Mouse (Mus musculus): ENCODE measurements around the gene Dbf4.

The Dbf4 gene

DNA sequence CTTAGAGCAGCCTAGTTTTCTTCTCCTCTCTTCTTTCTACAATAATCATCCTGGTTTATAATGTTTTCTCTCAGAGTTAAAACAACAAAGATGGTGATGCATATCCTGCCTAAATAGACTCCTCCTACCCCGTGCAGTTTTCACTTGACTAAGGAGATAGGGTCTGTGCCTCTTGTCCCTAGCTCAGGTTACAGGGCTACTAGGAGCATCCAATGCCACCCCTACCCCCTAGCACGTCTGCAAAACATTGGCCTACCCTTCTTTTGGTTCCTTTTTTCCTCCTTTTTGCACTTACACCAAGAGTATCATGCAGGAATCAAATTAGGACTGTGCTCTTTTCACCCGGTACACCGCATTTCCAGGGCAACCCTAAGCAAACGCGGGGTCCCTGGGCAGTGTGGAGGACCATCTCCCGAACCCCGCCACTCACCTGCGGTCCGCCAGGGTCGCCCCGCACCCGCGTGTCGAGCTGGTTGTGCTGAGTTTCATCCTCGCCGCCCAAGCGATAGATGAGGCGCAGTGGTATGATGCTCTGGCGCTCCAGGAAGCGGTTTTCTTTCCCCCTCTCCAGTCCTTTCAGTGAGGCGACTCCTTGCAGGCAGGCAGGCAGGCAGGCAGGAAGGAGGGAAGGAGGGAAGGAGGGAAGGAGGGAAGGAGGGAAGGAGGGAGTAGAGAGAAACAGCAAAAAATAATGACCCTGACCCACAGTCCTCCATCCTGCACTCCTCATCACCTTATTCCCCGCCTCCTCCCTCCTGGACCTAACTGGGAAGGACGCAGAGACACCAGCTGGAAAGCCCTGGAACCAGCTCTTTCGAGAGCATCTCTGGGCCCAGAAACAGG, 55.5 kb downstream of the Dbf4 start:
- no peak for DNase-seq (ENCODE audit: low spot score in 2 of 2)

DNA sequence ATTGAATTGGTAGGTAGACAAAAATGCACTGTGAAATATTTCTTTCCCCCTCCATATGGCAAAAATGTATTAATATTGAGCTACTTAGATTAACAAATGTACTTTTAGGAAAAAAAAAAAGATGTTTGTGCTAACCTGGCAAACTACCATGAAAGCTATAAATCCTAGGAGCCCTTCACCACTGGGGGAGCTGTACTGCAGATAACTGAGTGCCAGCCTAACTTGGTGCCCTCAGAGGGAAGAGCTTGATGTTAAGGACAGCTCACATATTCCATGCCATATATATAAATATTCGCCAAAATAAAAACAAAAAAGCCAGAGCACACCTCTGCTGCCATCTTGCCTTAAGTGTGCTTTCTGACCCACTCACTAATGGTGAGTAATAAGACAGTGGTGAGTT, 60.2 kb downstream of the Dbf4 start:
- no peak for DNase-seq (ENCODE audit: low spot score in 2 of 2)

DNA sequence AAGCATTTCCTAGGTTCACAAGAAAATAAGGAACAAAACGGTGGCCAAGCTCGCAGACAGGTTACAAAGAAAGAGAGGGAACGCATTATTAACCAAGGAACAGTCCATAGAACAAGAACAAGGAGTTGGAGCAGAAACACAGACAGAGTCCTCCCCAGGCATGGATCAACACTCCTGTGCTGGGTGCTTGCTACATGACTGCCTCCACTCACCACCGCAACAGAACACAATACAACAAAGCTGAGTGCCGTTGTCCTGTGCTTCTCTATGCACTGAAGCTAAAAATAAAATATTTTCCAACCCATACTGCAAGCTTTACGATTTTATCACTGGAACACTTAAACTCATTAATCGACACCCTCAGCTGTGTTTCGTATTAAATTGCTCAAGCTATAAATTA, 64.8 kb downstream of the Dbf4 start:
- DNase-seq (ENCODE audit: low spot score in 2 of 2), result no peak

DNA sequence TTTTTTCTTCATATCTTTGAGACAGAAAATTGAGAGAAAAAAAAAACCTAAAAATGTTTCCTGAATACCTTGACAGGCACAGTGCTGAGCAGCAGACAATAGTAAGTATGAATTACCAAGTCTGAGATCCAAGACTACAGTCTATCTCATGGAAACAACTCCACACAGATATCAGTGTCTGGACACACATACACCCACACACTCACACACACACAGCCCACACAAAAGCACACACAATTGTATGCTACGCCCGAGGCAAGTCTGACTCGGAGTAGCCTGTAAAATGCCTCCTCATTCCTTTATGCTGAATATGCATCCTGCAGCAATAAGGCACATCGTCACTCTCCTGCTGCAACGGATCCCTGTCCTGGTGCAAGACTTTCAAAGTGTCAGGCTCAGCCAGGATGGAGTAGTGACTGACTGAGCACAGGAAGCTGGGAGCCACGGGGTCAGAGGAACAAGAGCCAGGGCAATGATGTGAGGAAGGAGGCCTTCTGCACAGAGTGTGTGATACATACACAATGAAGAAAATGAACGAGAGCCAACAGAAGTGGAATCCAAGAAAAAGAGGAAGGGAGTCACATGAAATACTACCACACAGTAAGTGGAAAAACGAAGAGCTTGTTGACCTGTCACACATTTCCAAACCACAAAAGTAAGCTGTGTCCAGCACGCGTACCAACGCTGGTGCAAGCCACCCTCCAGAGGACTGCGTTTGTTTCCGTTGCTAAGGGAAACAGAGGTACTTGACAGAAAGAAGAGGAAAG, 65.4 kb downstream of the Dbf4 start:
- DNase-seq (ENCODE audit: low spot score in 2 of 2), result peak; percentile 25 to 51

DNA sequence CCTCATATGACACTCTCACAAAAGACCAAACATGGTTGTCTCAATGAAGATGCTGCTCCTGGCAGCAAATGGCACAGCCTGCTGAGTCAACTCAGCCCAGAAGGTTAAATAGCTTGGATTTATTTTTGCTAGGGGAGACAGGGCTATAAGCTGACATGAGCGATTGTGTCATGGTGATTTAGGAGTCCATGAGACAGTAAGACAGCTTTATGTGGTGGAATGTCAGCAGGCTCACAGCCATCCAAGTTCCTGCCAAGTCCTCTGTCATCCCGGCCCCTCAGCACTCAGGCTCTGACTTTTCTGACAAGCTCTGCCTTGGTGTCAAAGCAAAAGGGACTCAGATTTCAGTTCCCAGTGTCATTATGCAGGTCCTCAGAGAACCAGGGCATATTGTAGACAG, 66.2 kb downstream of the Dbf4 start:
- peak in 1 of 2 experiments; percentile 12 for DNase-seq (ENCODE audit: low spot score in 2 of 2)

DNA sequence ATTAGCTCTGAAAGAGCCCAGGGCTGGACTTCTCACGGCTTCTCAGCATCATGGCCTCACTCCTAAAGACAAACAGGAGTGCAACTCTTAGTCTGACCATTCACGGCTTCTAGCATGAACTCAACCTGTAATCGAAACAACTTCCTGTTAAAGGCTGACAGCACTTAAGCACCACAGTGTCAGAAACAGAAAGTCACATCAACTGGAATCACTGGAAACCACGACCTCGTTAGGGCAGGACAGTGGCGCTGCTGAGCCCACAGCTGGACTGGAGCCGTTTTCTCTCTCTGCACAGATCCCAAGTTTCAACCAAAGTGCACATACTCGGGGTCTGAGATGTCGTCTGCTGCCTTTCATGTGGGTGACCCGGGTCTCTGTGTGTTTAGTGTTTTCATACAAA, 73.0 kb downstream of the Dbf4 start:
- no peak for DNase-seq (ENCODE audit: low spot score in 2 of 2)

Data from heart, adult 9 months (tissue).